24 mouse cellular contexts compared by ENCODE assay signal in genomic region chr1:180317450-180317849, GRCm38 (mm10). TPM values are rescaled to one million over a fixed set of nuclear protein-coding genes. Genes with fewer than 3 reads are reported as not detected.
A peak's percentile ranks its signal among the peaks of the same experiment; 100 is the strongest.
DNase-seq lines count a peak whose midpoint lies in the region; ATAC-seq and TF ChIP-seq lines count a peak whose summit lies in the region.
"Had no signal": no experiment of that assay in that cellular context is flagged by ENCODE, and none has a peak within 500 bp of the region (broad histone marks: within the 10 kb centered on the region; RNA-seq: fewer than 3 reads in every experiment).

No protein-coding gene starts in this region.

- H3K4me3 ChIP-seq in liver, embryonic 11.5 days (ENCODE audit: low read depth, low read length) = no peak overlapping the region
- H3K4me3 ChIP-seq in G1E (ENCODE audit: low read depth, low read length) = no peak overlapping the region
- H3K4me3 ChIP-seq in liver, embryonic 13.5 days (replicated peaks) = no peak overlapping the region
- H3K4me3 ChIP-seq in liver, embryonic 16.5 days (ENCODE audit: low read depth, low read length) = no peak overlapping the region
- H3K4me3 ChIP-seq: embryonic facial prominence, embryonic 12.5 days; embryonic facial prominence, embryonic 15.5 days; hindbrain, embryonic 12.5 days; hindbrain, embryonic 15.5 days had no signal

- 24% methylated on average over 4 of the region's 4 CpGs for WGBS in liver, embryonic 11.5 days
- WGBS in liver, embryonic 13.5 days (ENCODE audit: insufficient replicate concordance) = 10% methylated on average over 4 of the region's 4 CpGs
- WGBS in liver, embryonic 16.5 days (ENCODE audit: insufficient replicate concordance) = 11% methylated on average over 4 of the region's 4 CpGs

- H3K9ac ChIP-seq in liver, embryonic 11.5 days (ENCODE audit: low read depth, low read length) = no peak overlapping the region
- no peak overlapping the region for H3K9ac ChIP-seq in liver, embryonic 13.5 days
- H3K9ac ChIP-seq in liver, embryonic 16.5 days (ENCODE audit: low read depth, low read length) = no peak overlapping the region
- H3K9ac ChIP-seq: embryonic facial prominence, embryonic 12.5 days; embryonic facial prominence, embryonic 15.5 days; forebrain, postnatal 0 days; hindbrain, embryonic 12.5 days; hindbrain, embryonic 15.5 days had no signal

- H3K9me3 ChIP-seq in liver, embryonic 11.5 days (ENCODE audit: control insufficient read depth, low read length) = no peaks in the 10 kb centered on the region
- H3K9me3 ChIP-seq in G1E (replicated peaks) = no peaks in the 10 kb centered on the region
- H3K9me3 ChIP-seq in liver, embryonic 13.5 days (replicated peaks) = no peaks in the 10 kb centered on the region
- no peaks in the 10 kb centered on the region for H3K9me3 ChIP-seq in liver, embryonic 16.5 days (replicated peaks; ENCODE audit: control insufficient read depth, low read length)
- H3K9me3 ChIP-seq: embryonic facial prominence, embryonic 12.5 days; embryonic facial prominence, embryonic 15.5 days; hindbrain, embryonic 12.5 days; hindbrain, embryonic 15.5 days had no signal

- peaks cover 19% of the 10 kb centered on the region for H3K4me1 ChIP-seq in liver, embryonic 11.5 days (replicated peaks; ENCODE audit: control insufficient read depth, insufficient read depth, low read length)
- peaks cover 43% of the 10 kb centered on the region for H3K4me1 ChIP-seq in G1E (ENCODE audit: insufficient read depth, low read depth, low read length)
- peaks cover 41% of the 10 kb centered on the region for H3K4me1 ChIP-seq in liver, embryonic 13.5 days (replicated peaks)
- H3K4me1 ChIP-seq in liver, embryonic 16.5 days (ENCODE audit: control insufficient read depth, low read depth, low read length) = peaks cover 2% of the 10 kb centered on the region; the same call in 1 of the 2 replicates

- H3K27me3 ChIP-seq in liver, embryonic 11.5 days (replicated peaks; ENCODE audit: control insufficient read depth, insufficient read depth, low read length) = peaks cover 5% of the 10 kb centered on the region; the same call in 1 of the 2 replicates
- no peaks in the 10 kb centered on the region; the same call in 1 of the 2 replicates for H3K27me3 ChIP-seq in G1E (ENCODE audit: insufficient read depth, low read length)
- H3K27me3 ChIP-seq in liver, embryonic 13.5 days = peaks cover 23% of the 10 kb centered on the region
- peaks cover 5% of the 10 kb centered on the region for H3K27me3 ChIP-seq in liver, embryonic 16.5 days (ENCODE audit: control insufficient read depth, insufficient read depth, low read depth, low read length)
- H3K27me3 ChIP-seq: CH12.LX; embryonic facial prominence, embryonic 12.5 days; embryonic facial prominence, embryonic 15.5 days; hindbrain, embryonic 12.5 days; hindbrain, embryonic 15.5 days had no signal

- H3K36me3 ChIP-seq in liver, embryonic 11.5 days (ENCODE audit: control insufficient read depth, insufficient read depth, low read length) = no peaks in the 10 kb centered on the region
- no peaks in the 10 kb centered on the region for H3K36me3 ChIP-seq in G1E (replicated peaks)
- no peaks in the 10 kb centered on the region for H3K36me3 ChIP-seq in liver, embryonic 13.5 days
- no peaks in the 10 kb centered on the region for H3K36me3 ChIP-seq in liver, embryonic 16.5 days (ENCODE audit: control insufficient read depth, insufficient read depth)
- H3K36me3 ChIP-seq: embryonic facial prominence, embryonic 12.5 days; embryonic facial prominence, embryonic 15.5 days; hindbrain, embryonic 12.5 days; hindbrain, embryonic 15.5 days had no signal

- DNase-seq in liver, embryonic 11.5 days (ENCODE audit: low spot score) = no peak
- DNase-seq in liver (no peak), G1E (ENCODE audit: low spot score) (no peak)
- DNase-seq in liver, embryonic 13.5 days = no peak
- no peak for DNase-seq in kidney, postnatal 25 days
- no peak for DNase-seq in lung, postnatal 25 days (ENCODE audit: low spot score)
- DNase-seq in frontal cortex, postnatal 36 days (ENCODE audit: low spot score in 2 of 2) = no peak
- DNase-seq: adrenal gland, adult 8-10 months; adrenal gland, postnatal 25 days; B cell, adult 2 months; cerebellum, adult 2 months; cerebellum, adult 9-11 months; cerebellum, postnatal 25 days; forebrain, postnatal 0 days; gastrocnemius, postnatal 25 days had no signal

- TF ChIP-seq CTCF in G1E (IDR thresholded peaks at IDR 0.05; ENCODE audit: low read depth, low read length) = no peak

- peak overlapping the region; percentile 25; the same call in 1 of the 2 replicates for H3K4me2 ChIP-seq in liver, embryonic 11.5 days
- H3K4me2 ChIP-seq in liver, embryonic 13.5 days = no peak overlapping the region
- H3K4me2 ChIP-seq in liver, embryonic 16.5 days (ENCODE audit: low read depth, low read length) = no peak overlapping the region
- H3K4me2 ChIP-seq: embryonic facial prominence, embryonic 12.5 days; embryonic facial prominence, embryonic 15.5 days; heart, embryonic 11.5 days; hindbrain, embryonic 12.5 days; hindbrain, embryonic 15.5 days had no signal

- ATAC-seq in liver, embryonic 11.5 days (replicated peaks; ENCODE audit: low FRiP score) = no peak
- ATAC-seq in G1E (ENCODE audit: extremely low read depth, insufficient number of reproducible peaks, low FRiP score, poor library complexity, severe bottlenecking) = peak; percentile 66
- peak; percentile 77 for ATAC-seq in liver, embryonic 13.5 days (ENCODE audit: low read depth)
- peak; percentile 39; the same call in 1 of the 2 replicates for ATAC-seq in liver, embryonic 16.5 days (ENCODE audit: low read depth)
- ATAC-seq: activated CD4-positive, CD25-positive, alpha-beta regulatory T cell, adult 4 months; forebrain, embryonic 14.5 days; forebrain, postnatal 0 days had no signal

- no peak overlapping the region for H3K27ac ChIP-seq in liver, embryonic 11.5 days (ENCODE audit: low read depth, low read length)
- H3K27ac ChIP-seq in liver, embryonic 13.5 days = no peak overlapping the region
- H3K27ac ChIP-seq in liver, embryonic 16.5 days (ENCODE audit: low read length) = no peak overlapping the region
- H3K27ac ChIP-seq: embryonic facial prominence, embryonic 12.5 days; embryonic facial prominence, embryonic 15.5 days; hindbrain, embryonic 12.5 days; hindbrain, embryonic 15.5 days had no signal

RNA-seq across cellular contexts. Expression of gene Itpkb, which starts 12.8 kb away (rescaled TPM):
- 4.1 and 4.3 TPM in 2 replicates for polyA plus RNA-seq in liver, embryonic 11.5 days (2014; fragmentation: Nextera tagmentation; extraction: Ambion mirVana)
- 17.2 and 17.8 TPM in 2 replicates for total RNA-seq in G1E (2014; fragmentation: Nextera tagmentation)
- 12.8 and 14.6 TPM in 2 replicates for total RNA-seq in G1E (2017)
- 13.5 and 16.9 TPM in 2 replicates for polyA plus RNA-seq in G1E (2012)
- 1.3 TPM in 2 replicates for polyA plus RNA-seq in liver, embryonic 13.5 days (2015; fragmentation: Nextera tagmentation; extraction: Ambion mirVana)
- 1.2 and 1.4 TPM in 2 replicates for polyA plus RNA-seq in liver, embryonic 16.5 days (2015; fragmentation: Nextera tagmentation; extraction: Ambion mirVana)

RNA-seq across cellular contexts. Expression of gene Psen2, which starts 54.2 kb away (rescaled TPM):
- 30.9 and 31.3 TPM in 2 replicates for polyA plus RNA-seq in liver, embryonic 11.5 days (2014; fragmentation: Nextera tagmentation; extraction: Ambion mirVana)
- 19.4 and 24.1 TPM in 2 replicates for total RNA-seq in G1E (2014; fragmentation: Nextera tagmentation)
- total RNA-seq in G1E (2017) = 126 and 146 TPM in 2 replicates
- polyA plus RNA-seq in G1E (2012) = 15.8 and 20.2 TPM in 2 replicates
- 22.2 and 23.7 TPM in 2 replicates for polyA plus RNA-seq in liver, embryonic 13.5 days (2015; fragmentation: Nextera tagmentation; extraction: Ambion mirVana)
- polyA plus RNA-seq in liver, embryonic 16.5 days (2015; fragmentation: Nextera tagmentation; extraction: Ambion mirVana) = 32.2 and 37.0 TPM in 2 replicates
